Mouse (Mus musculus) liver (tissue): ENCODE data around the gene Gm11549.

Source experiments
- DNase-seq: peaks from one replicate; pipeline ENCODE4 v3.0.0-alpha.2; 2020; ENCODE audit warnings: mixed read lengths

Gene Gm11549

DNA sequence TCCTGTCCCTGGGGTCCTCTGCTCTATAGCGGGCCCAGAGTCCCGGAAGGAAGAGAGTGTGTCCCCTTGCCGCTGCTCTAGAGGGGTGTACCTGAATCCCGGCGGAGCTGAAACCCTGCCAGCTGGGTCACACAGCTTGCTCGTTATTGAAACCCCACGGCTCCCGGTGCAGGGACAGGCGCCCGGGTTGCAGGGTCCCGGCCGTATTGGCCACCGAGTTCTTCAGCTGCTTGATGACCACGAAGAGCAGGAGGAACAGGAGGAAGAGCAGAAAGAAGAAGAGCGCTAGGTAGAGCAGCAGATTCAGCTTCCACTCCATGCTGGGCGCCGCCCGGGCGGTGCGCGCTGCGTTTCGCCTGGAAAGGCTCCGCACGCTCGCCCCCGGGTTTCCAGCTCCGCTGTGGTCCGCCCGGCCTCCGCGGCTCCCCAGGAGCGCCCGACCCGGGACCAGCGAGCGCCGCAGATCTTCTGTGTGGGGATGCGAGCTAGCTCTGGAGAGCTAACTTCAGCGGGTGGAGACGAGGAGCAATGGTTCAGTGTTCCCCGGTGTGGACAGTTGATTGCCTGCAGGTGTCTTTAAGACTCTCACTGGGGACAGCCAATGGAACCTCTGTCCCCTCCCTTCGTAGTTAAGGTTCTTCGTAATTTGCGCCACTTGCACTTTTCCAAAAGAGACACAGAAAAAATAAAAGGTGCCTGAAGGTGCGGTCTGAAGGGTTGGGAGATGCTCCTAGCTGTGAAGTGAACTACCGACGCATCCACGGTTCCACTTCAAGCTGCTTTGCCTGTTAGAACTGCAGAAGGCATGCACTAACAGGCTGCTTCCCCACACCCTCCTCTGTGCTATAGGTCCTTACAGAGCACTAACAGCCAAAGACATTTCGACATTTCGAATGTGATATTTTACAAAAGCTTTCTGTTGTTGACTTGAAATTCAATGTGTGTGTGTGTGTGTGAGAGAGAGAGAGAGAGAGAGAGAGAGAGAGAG lies at the start of gene Gm11549:
Gene Gm11549 (minus strand): TSS at position 741 of the 988 bp plus-strand sequence.
- no peak for DNase-seq

DNA sequence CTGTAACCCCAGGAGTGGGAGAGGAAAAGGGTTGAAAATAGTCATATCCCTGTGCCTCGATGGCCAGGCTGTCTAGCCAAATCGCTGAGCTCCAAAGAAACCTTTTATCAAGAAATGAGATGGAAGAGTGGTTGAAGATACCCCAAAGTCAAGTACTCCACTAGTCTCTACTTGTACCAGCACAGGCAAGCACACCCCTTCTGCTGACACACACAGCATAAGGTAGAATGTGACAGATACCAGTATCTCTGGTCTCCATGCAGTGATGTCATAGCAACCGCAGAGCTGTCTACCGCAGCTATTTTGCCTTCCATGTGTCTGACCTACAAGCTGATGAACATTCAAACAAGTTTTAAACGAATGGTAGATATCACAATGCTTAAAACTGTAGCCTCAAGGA lies 48.2 kb upstream of the Gm11549 start:
- peak; percentile 74 for DNase-seq

DNA sequence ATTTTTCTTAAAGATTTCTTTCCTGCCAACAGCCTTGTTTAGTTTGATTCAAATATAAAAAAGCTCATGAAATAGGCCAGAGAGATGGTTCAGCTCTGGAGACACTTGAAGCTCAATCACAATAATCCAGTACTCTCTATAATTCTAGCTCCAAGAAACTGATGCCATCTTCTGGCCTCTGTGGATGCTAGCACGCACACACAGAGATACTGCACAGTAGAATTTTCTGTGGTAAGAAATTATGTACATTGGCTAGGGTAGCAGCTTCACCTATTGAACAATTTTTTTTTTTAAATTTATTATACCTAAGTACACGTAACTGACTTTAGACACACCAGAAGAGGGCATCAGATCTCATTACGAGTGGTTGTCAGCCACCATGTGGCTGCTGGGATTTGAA lies 42.1 kb upstream of the Gm11549 start:
- DNase-seq = no peak

DNA sequence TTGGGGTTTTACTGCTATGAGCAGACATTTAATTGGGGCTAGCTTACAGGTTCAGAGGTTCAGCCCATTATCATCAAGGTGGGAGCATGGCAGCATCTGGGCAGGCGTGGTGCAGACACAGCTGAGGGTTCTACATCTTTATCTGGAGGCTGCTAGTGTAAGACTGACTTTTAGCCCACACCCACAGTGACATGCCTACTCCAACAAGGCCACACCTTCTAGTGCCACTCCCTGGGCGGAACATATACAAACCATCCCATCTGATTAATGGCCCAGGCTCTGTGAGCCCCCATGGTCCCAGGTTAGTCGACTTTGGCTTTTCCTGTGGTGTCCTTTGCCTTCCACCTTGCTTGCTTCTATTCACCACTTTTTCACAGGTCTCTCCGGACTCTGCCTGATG lies 38.0 kb upstream of the Gm11549 start:
- DNase-seq = peak; percentile 66

DNA sequence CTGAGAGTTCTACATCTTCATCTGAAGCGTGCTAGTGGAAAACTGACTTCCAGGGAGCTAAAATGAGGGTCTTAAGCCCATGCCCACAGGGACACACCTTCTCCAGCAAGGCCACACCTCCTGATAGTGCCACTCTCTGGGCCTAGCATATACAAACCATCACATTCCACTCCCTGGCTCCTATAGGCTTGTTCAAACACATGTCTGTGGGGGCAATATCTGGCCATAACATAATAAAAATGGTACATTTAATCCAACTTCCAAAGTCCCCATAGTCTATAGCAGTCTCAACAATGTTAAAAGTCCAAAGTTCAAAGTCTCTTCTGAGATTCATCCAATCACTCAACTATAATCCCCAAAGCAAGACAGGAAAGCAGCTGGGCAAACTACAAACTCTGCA lies 36.0 kb upstream of the Gm11549 start:
- no peak for DNase-seq

DNA sequence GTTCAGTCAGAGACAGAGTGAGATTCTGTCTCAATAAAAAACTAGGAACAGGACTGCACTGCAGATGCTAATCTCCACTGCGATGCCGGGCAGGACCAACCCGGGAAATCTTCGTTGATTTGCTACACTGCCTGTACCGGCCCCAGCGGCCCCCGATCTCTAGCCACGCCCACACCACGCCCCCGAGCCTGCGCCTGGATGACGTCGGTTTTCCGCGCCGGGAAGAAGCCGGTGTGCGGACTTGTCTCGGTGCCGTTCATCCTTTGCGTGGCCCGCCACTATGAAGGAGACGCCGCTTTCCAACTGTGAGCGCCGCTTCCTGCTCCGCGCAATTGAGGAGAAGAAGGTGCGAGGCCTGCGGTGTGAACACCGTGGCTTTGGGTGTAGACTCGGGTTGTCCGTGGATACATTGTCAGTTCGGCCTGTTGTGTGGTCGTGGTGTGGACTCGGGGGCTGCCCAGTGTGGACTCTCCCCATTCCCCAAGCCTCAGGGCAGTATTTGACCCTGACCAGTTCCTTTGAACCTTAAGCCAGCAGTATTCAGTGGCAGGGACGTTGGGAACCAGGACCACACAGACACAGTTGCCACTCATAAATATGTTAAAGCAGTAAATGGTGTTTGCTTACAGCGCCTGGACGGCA lies 30.9 kb upstream of the Gm11549 start, which contains the start of gene Exosc9:
Gene Exosc9 (plus strand): TSS at position 201 of the 642 bp plus-strand sequence.
- peak; percentile 95 for DNase-seq

DNA sequence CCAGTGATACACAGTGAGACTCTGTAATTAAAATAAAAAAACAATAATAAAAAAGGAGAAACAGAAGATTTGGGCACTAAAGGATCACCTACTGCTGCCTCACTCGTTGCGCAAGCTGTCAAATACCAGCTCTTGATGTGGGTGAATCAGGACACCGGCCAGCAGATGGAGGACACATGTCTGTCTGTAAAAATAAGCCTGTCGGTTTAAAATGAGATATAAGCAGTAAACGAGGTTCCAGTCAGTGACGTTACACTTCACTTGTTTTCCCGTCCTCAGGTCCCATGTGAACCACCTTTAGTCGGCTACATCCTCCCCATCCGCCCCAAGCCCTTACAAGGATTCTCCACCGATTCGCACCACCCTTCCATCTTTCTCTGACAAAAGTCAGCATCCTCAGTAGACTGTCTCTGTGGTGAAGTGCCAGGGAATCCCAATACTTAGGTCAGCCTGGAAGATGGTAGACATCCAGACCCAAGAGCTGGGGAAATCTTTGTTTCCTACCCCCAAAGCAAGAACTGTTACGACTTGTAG lies 30.3 kb upstream of the Gm11549 start:
- no peak for DNase-seq

DNA sequence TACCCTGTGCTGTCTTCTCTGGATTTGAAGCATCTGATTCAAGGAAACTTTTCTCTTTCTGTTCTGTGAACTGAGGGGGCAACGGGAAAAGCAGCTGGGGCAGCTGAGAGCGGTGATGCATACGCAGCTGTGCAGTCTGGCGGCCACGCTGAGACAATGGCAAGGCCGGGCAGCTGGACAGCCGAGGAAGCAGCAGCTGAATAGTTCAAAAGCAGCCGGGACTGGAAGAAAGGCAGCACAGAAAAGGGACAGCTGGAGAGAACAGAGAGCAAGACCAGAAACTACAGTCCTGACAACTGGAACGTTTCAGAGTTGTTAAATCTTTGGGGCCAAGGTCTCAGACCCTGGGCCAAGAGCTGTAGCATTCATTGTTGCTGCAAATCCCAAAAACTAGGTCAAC lies 29.7 kb upstream of the Gm11549 start:
- no peak for DNase-seq

DNA sequence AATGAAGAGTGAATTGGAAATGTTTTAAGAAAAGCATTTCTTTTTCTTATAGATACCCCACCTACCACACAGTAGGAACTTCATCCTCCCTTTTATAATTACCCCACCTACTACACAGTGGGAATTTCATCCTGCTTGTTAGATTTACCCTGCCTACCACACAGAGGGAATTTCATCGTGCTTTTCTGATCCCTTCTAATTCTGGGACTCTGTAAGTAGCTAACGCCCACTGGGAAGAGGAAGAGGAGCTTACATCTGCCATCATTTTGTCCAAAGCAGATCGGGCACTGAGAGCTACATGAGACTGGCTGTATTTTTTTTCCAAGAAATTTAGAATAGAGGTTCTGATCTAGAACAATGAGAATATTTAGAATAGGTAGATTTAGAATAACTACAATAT lies 23.3 kb upstream of the Gm11549 start:
- DNase-seq = no peak

DNA sequence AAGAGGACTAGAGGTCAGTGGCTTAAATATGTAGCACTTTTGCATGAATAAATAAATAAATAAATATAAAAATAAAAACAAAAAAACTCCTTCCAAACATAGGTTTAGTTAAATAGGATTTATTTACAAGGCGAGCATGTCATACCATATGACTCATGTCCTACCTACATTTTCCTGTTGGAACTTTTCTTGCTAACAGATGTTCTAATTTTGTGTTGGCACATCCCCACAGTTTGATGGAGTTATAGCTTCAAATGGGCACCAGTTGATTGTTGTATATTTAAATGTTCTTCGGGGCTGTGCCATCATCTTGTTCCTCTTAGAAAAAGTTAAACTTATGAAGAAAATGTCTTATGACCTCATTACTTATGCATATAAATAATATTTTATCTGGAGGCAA lies 19.8 kb upstream of the Gm11549 start:
- DNase-seq = no peak

DNA sequence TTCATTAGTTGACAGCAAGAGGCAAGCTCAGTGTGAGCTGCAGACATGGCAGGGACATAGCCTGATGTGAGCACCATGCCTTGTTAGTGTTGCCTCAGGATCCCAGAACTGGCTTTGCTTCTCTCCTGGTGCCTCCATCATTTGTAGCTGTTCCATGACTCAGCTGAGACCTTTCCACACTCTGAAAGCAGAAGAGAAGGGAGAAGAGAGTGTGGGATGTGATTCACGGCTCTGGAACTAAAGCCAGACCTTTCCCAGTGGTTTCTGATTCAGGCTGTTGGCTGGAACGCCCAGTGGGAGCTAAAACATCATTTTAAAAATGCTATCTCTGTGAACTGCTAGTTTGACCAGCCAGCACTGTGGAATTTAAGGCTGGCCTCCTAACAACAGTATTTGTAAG lies 19.1 kb upstream of the Gm11549 start:
- DNase-seq = no peak

DNA sequence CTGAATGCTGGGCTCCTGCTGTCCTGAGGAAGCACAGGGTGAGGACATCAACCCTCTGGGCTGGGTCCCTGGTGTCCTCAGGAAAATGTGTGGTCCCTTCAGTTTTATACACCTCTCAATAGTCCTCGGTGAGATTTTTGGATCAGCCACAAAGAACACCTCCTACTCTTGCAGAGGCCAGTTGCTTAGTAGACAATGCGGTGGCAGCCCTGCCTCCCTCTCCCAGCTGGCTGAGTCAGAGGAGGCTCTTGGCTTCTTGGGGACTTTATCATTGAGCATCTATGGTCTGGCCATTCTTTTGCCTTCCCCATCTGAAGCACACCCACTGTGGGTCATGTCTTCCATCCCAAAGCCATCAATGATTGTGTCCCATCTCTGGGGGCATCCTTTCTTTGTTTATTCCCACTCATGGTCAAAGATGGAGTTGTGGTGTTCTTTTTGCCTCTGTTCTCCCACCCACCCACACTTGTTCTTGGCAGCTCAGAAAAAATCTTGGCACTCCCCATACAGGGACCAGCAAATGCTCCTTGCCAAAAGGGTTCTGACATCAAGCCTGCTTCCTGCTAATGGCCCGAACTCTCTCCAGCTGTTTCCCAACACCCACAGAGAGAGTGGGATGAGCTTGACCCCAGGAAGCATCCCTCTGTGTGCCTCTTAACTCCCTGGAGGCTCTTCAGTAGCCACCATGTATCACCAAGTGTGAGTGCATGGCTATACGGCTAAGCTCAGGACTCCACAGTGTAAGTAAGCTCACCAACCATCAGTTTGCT lies 16.3 kb upstream of the Gm11549 start:
- no peak for DNase-seq

DNA sequence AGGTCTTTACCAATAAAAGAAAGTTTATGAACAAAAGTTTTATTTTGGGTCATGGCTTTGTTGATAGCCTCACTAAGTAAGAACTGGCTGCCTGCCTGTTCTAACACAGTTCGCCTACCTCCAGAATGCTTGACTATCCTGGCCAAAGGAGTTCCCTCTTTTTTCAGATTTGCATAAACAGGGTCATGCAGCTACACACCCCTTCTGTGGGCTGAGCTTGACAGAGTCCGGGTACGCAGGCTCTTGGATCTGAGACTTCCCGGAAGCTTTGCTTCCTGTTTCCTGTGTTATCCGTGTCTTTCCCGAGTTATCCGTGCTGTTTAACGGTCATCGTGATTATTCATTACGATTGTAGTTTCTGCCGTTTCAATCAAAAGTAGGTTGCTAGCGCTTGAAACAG lies 14.4 kb upstream of the Gm11549 start:
- DNase-seq = no peak

DNA sequence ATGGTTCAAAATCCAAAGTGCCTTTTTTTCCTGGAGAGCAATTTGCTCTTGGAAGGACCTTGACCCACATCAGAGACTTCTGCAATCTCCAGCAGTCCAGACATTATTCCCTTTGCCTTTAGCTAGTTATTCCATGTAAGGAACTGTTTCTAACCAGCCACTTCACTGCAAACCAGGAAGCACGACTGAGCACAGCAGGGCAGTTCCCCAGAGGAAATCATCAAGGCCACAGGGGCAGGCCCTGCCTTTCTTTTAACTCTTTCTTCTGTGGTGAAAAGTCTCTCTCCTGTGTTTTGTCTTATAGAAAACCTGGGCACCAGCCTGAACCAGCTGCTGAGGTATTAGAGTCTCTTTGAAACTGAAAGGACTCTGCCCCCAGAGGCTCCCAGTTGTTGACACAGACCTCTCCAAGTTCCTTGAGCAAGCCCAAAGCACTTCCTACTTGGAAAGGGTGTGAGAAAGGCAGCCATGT lies 11.6 kb upstream of the Gm11549 start:
- no peak for DNase-seq

DNA sequence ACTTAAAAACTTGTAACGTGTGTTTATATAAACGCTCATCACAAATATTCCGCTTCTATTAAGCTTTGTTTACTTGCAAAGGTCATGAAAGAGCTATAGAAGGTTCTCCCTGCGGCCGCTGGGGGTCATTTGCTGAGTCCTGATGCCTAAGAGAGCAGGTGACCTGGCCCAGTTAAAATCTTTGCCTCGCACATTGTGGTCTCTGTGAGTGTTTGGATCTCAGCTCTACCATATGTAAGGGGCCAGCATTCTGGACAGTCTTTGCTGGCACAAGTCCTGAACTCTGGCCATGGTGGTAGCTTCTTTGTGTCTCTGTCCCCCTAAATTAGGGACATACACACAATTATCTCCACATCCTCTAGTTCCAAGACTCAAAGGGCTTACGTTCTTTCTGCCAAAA lies 11.1 kb upstream of the Gm11549 start:
- DNase-seq = no peak

DNA sequence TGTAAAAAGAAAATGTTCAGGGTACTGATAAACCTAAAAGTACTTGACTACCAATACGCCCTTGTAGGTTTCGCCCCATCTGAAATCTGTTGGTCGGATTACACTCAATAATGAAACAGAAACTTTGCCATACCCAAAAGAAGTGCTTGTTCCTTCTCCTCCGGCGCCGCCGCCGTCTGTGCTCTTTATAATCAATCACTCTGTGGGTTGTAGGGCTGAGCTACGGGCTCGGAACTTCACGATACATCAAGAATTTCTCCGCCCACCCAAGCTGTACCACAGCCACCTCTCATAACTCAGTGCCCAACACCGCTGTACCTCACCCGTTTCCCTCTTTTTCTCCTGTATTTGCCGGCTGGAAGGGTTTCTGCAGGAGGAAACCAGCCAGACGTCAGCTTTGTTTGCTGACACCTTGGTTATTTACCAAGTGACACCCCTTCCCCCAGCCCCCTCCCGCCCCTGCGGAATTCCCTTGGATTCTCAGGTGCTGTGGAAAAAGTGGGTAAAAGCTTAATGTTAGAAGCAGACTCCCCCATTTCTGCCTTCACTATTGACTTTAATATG lies 10.4 kb upstream of the Gm11549 start:
- DNase-seq = no peak

DNA sequence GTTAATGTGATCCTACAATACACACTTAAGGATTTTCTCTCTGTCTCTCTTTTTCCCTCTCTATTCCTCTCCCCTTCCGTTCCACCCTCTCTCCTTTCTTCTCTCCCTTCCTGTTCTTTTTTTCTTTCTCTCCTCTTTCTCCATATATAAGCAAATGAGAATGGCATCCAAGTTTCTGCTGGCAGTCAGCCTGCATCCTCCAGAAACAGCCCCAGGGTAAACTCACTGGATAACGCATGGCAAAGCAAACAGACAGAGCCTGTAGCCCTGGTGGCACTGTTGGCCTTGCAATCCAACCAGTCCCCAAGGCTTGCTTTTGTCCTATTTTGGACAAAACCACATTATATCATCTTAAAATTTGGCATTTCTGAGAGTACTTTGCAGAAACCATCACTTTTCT lies 9.6 kb upstream of the Gm11549 start:
- no peak for DNase-seq

DNA sequence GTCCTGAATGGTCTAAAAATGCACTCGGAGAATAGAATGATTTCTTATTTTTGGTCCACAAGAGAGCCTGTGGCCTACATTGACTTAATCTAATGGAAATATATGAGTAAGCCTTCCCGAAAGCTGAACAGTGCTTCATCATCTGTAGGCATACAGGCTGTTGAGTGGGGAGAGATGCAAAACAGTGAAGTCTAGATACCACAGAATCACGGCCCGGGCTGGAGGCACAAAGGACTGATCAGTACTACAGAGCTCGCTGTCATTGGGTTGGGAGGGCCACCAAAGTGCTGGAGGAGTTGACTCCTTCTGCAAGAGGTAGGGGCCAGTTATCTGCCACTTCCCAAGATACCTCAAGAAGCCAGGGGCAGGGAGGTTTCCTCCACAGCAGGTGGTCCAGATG lies 9.2 kb upstream of the Gm11549 start:
- DNase-seq = no peak

DNA sequence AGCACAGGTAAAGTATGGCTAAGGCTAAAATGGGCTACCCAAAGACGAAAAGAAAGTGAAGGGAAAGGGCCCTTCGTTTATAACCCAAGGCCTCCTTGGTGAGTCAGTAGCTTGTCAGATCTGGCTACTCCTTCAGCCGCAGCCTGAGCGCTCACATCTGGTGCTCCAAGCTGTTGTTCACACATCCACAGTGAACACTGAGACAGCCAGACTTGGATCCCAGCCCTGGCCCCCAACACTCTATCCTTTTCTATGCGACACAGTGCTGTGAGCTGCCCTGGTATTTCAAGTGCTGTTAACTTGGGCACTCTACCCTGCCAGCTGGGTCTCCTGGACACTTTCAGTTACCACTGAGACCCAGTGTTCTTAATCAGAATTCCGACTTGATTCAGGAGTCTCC lies 8.7 kb upstream of the Gm11549 start:
- DNase-seq = no peak

DNA sequence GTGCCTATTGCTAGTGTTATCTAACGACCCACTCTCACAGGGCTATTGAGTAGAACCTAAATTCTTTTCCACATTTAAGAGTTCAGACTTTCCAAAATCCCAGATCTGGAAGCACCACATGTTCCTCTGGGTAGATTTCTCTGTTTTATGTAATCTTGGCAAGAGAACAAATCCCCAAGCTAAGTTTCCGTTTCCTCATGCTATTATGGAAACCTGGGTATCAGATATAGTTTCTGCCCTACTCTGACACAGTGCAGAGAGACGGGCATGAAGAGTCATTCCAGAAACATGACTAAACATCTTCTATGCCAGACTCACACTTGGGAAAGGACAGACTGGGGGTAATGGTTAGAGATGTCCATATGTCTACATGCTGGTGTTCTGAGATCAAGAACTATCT lies 2.9 kb upstream of the Gm11549 start:
- DNase-seq = no peak

DNA sequence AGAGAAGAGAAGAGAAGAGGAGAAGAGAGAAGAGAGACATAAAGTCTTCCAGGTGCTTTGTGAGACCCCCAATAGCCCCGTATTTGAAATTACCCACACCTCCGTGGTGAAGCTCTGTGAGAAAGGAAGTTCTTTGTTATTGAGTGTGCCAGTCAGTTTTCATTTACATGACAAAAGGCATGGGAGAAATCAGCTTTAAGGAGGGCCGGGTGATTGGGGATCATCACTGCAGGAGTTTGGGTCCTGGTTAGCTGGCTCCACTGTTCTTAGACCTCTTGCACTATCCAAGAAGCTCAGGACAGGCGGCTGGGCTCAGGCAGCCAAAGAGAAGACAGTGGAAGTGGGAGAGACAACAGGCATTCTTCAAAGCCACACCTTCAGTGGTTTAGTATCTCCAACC lies 524 bp upstream of the Gm11549 start:
- no peak for DNase-seq

DNA sequence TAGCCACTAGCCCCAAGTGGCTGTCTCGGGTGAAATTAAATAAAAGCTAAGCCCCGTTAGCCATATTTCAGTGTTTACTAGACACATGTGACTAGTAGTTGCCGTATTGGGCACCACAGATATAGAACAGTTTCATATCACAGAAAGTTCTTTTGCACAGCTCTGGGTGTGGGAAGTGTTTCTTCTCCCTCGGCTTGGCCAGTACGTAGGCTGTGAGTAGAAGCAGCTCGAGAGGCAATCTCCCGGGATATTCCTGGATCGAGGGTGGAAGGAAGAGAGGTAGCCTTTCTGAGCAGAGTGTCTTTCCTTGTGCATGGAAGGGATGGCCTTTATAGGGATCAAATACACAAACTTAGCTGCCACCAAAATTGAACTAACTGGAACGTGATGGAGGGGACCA lies 5.4 kb downstream of the Gm11549 start:
- DNase-seq = no peak

DNA sequence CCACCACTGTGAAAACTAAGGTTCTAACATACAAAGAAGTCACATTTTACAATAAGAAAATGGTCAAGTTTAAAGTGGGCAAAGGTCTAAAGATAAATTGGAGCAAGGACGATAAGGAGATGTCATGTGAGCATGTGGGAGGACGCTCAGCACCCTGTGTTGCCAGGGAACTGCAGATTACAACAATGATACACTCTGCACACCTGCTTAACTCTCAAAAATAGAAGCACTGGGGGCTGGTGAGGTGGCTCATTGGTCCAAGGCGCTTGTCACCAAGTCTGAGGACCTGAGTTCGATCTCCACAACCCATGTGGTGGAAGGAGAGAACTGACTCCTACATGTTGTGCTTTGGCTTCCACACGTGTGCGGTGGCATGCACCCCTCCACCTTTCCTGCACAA lies 10.1 kb downstream of the Gm11549 start:
- DNase-seq = no peak
